Mouse (Mus musculus) forelimb bud, embryonic 11.5 days (tissue): ENCODE results near the gene Crlf2.

Source experiments
- DNase-seq: peaks from one replicate; pipeline ENCODE4 v3.0.0-alpha.2; 2012; ENCODE audit warnings: low read depth, low spot score

Gene Crlf2

GRCm38 (mm10) chr5:109558404-109559160, at the start of gene Crlf2:
Gene Crlf2, minus strand, starts transcription at chr5:109558993.
- DNase-seq, result peak; percentile 87

GRCm38 (mm10) chr5:109602585-109602984, 43.8 kb upstream of the Crlf2 start:
- DNase-seq, result peak; percentile 33

GRCm38 (mm10) chr5:109601080-109601479, 42.3 kb upstream of the Crlf2 start:
- peak; percentile 5 for DNase-seq

- peak; percentile 82 for DNase-seq
Observed at GRCm38 (mm10) chr5:109598876-109599275, 40.1 kb upstream of the Crlf2 start.

- DNase-seq, result no peak
Observed at GRCm38 (mm10) chr5:109596647-109597046, 37.9 kb upstream of the Crlf2 start.

GRCm38 (mm10) chr5:109562829-109563228, 4.0 kb upstream of the Crlf2 start:
- DNase-seq, result no peak

- DNase-seq, result no peak
Observed at GRCm38 (mm10) chr5:109559191-109559590, 398 bp upstream of the Crlf2 start.

GRCm38 (mm10) chr5:109558123-109558403, 730 bp downstream of the Crlf2 start:
- DNase-seq, result no peak

- DNase-seq, result peak; percentile 93
Observed at GRCm38 (mm10) chr5:109557321-109558122, 1.3 kb downstream of the Crlf2 start.

GRCm38 (mm10) chr5:109556591-109557320, 2.0 kb downstream of the Crlf2 start:
- DNase-seq, result no peak

- no peak for DNase-seq
Observed at GRCm38 (mm10) chr5:109555676-109556571, 2.9 kb downstream of the Crlf2 start.

- DNase-seq, result no peak
Observed at GRCm38 (mm10) chr5:109555236-109555675, 3.5 kb downstream of the Crlf2 start.

GRCm38 (mm10) chr5:109554091-109555050, 4.4 kb downstream of the Crlf2 start:
- DNase-seq, result no peak

GRCm38 (mm10) chr5:109553160-109553930, 5.4 kb downstream of the Crlf2 start:
- DNase-seq, result no peak

- DNase-seq, result no peak
Observed at GRCm38 (mm10) chr5:109552541-109552940, 6.3 kb downstream of the Crlf2 start.

- no peak for DNase-seq
Observed at GRCm38 (mm10) chr5:109552116-109552515, 6.7 kb downstream of the Crlf2 start.

- no peak for DNase-seq
Observed at GRCm38 (mm10) chr5:109551041-109551765, 7.6 kb downstream of the Crlf2 start.

GRCm38 (mm10) chr5:109550225-109550935, 8.4 kb downstream of the Crlf2 start:
- DNase-seq, result no peak
